Mouse (Mus musculus) intestine, embryonic 15.5 days (tissue): Measurements from ENCODE around the gene Mcur1. TPM values are rescaled to one million over a fixed set of nuclear protein-coding genes. Genes with fewer than 3 reads are reported as not detected.

Source experiments
- ATAC-seq: fragments of 200-750 bp; cut with Nextera tagmentation; 2 replicates; pipeline ENCODE4 v1.8.0; 2017; ENCODE audit warnings: moderate TSS enrichment, moderate library complexity
- H3K27ac ChIP-seq: fragments of 300-500 bp; sonication (generic); 2 replicates; pipeline ENCODE4 v1.5.1; 2015; ENCODE audit warnings: mild to moderate bottlenecking, inconsistent platforms
- H3K27me3 ChIP-seq: fragments of 300-500 bp; sonication (generic); replicated peaks from 2 replicates; pipeline ENCODE4 v1.6.1; 2015; ENCODE audit warnings: inconsistent platforms
- H3K36me3 ChIP-seq: fragments of 300-500 bp; sonication (generic); 2 replicates; pipeline ENCODE4 v1.6.1; 2015; ENCODE audit warnings: inconsistent platforms
- H3K4me1 ChIP-seq: fragments of 300-500 bp; sonication (generic); replicated peaks from 2 replicates; pipeline ENCODE4 v1.6.1; 2015; ENCODE audit warnings: inconsistent platforms
- H3K4me2 ChIP-seq: fragments of 300-500 bp; sonication (generic); replicated peaks from 2 replicates; pipeline ENCODE4 v1.6.1; 2015; ENCODE audit warnings: mild to moderate bottlenecking, inconsistent platforms
- H3K4me3 ChIP-seq: fragments of 300-500 bp; sonication (generic); replicated peaks from 2 replicates; pipeline ENCODE4 v1.5.1; 2015; ENCODE audit warnings: inconsistent platforms
- H3K9ac ChIP-seq: fragments of 300-500 bp; sonication (generic); 2 replicates; pipeline ENCODE4 v1.6.1; 2015; ENCODE audit warnings: inconsistent platforms
- H3K9me3 ChIP-seq: fragments of 300-500 bp; sonication (generic); 2 replicates; pipeline ENCODE4 v1.6.1; 2016; ENCODE audit warnings: inconsistent platforms
- WGBS: fragments of 180-500 bp; shearing (Covaris S2); methylation state at CpG from one replicate; pipeline ENCODE4 v1.1.7; 2015; 5-methylcytosine and 5-hydroxymethylcytosine counted together
- polyA plus RNA-seq: library from polyadenylated mRNA; unstranded; fragments of >200 nt; fragmentation: Nextera tagmentation; extraction: Ambion mirVana; gene quantifications from 2 replicates; pipeline ENCODE4 v1.2.1, GENCODE M21; 2015

Mcur1 gene
- polyA plus RNA-seq, 1 experiment from 2014 or later: 11.0 TPM

DNA sequence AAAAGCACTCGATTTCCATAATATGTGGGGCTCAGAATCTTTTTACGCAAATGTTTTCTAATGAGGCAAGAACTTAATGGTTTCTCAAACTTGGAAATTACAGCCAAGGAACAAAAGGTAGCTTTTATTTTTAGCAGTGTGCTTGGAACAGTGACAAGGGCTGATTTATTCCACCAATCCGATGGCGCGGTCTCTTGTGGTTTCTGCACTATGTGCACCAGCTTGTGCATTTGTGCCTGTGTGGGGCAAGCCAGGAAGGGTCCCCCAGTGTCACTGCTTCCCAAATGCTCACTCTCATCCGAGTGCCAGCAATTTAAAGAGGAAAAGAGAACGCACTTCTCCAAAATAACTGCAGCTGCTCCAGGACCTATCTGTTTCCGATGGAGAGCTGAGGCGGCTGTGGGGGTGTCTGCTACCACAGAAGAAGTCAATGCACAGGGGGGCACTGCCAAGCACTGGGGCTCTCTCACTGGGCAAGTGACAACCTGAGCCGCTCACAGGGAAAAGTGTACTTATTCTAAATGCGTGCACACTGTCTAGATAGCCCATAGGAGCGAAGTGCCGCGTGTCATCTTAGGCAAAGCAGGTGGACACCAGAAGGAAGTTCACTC, 19.7 kb downstream of the Mcur1 start:
- Histone ChIP-seq H3K4me2 (no peak overlapping the region), H3K27me3 (no peaks in the 10 kb centered on the region), H3K36me3 (no peaks in the 10 kb centered on the region), H3K4me1 (no peaks in the 10 kb centered on the region), H3K9ac (no peak overlapping the region), H3K4me3 (no peak overlapping the region), H3K9me3 (no peaks in the 10 kb centered on the region), H3K27ac (no peak overlapping the region)
- no peak for ATAC-seq
- 84% methylated on average over 14 of the region's 14 CpGs for WGBS

GRCm38 (mm10) chr13:43539409-43539808, 20.6 kb downstream of the Mcur1 start:
- 83% methylated on average over 3 of the region's 3 CpGs for WGBS
- Histone ChIP-seq H3K9me3 (no peaks in the 10 kb centered on the region), H3K27ac (no peak overlapping the region), H3K36me3 (no peaks in the 10 kb centered on the region), H3K27me3 (no peaks in the 10 kb centered on the region), H3K4me3 (no peak overlapping the region), H3K4me1 (no peaks in the 10 kb centered on the region), H3K9ac (no peak overlapping the region), H3K4me2 (no peak overlapping the region)
- ATAC-seq: no peak

DNA sequence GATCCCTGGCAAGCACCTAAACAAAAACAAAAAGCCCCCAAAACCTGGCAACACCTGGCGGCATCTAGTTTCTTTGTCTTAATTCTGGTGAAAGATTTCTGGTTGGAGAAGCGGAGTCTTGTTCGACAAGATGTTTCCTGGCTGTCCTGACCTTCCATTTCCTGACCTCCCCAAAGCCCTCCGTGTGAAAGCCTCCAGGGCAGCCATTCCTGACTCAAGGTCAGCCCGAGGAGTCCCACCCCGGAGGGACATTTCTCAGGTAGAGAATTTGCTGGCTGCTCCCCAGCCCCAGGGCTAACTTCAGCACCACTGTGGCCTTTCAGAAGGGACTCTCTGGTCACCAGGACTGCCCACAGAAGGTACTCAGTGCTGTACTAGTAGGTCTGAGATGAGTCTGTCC, 22.1 kb downstream of the Mcur1 start:
- no peak overlapping the region for H3K4me2 ChIP-seq
- H3K27ac ChIP-seq: no peak overlapping the region
- H3K4me3 ChIP-seq: no peak overlapping the region
- no peaks in the 10 kb centered on the region for H3K9me3 ChIP-seq
- no peaks in the 10 kb centered on the region for H3K36me3 ChIP-seq
- no peak for ATAC-seq
- no peaks in the 10 kb centered on the region for H3K27me3 ChIP-seq
- no peaks in the 10 kb centered on the region for H3K4me1 ChIP-seq
- no peak overlapping the region for H3K9ac ChIP-seq
- WGBS: 60% methylated on average over 6 of the region's 6 CpGs

DNA sequence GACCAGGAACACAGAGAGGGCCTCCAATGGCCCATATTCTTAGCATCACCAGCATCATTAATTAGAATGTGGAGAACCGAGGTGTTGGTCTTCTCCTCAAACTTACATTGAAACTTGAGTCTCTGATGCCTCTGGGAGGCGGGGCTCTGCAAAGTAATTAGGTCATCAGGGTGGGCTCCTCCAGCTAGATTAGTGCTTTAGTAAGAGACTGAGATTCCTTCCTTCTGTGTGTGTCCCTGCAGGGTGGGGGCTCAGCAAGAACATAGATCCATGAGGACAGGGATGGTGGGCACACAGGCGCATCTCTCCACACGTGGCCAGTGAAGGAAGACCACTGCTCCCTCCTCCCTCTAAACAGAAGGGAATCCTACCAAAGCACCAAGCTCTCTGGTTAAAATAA, 26.0 kb downstream of the Mcur1 start:
- Histone ChIP-seq H3K9me3 (no peaks in the 10 kb centered on the region), H3K27me3 (no peaks in the 10 kb centered on the region), H3K27ac (no peak overlapping the region), H3K9ac (no peak overlapping the region), H3K36me3 (no peaks in the 10 kb centered on the region), H3K4me3 (no peak overlapping the region), H3K4me1 (peaks cover 14% of the 10 kb centered on the region), H3K4me2 (no peak overlapping the region)
- 70% methylated on average over 4 of the region's 4 CpGs for WGBS
- ATAC-seq: no peak

- no peaks in the 10 kb centered on the region for H3K36me3 ChIP-seq
- no peak overlapping the region for H3K9ac ChIP-seq
- H3K9me3 ChIP-seq: no peaks in the 10 kb centered on the region
- WGBS: 38% methylated on average over 13 of the region's 13 CpGs
- no peak overlapping the region for H3K4me3 ChIP-seq
- 0 out of 2 replicates have a peak overlapping the region, but pooled peaks have one; percentile 27 for H3K27ac ChIP-seq
- no peaks in the 10 kb centered on the region for H3K27me3 ChIP-seq
- H3K4me1 ChIP-seq: peaks cover 14% of the 10 kb centered on the region
- peak overlapping the region; percentile 4; the same call in 1 of the 2 replicates for H3K4me2 ChIP-seq
- ATAC-seq: peak; percentile 70
Measured at GRCm38 (mm10) chr13:43530832-43531693, 28.9 kb downstream of the Mcur1 start.

- Histone ChIP-seq H3K9me3 (no peaks in the 10 kb centered on the region), H3K4me3 (no peak overlapping the region), H3K36me3 (no peaks in the 10 kb centered on the region), H3K4me1 (peaks cover 18% of the 10 kb centered on the region), H3K4me2 (no peak overlapping the region), H3K27me3 (no peaks in the 10 kb centered on the region), H3K27ac (no peak overlapping the region), H3K9ac (no peak overlapping the region)
- 60% methylated on average over 14 of the region's 14 CpGs for WGBS
- no peak for ATAC-seq
Measured at GRCm38 (mm10) chr13:43530129-43530831, 29.7 kb downstream of the Mcur1 start.

GRCm38 (mm10) chr13:43526289-43526688, 33.7 kb downstream of the Mcur1 start:
- WGBS: 68% methylated on average over 5 of the region's 5 CpGs
- no peaks in the 10 kb centered on the region for H3K36me3 ChIP-seq

DNA sequence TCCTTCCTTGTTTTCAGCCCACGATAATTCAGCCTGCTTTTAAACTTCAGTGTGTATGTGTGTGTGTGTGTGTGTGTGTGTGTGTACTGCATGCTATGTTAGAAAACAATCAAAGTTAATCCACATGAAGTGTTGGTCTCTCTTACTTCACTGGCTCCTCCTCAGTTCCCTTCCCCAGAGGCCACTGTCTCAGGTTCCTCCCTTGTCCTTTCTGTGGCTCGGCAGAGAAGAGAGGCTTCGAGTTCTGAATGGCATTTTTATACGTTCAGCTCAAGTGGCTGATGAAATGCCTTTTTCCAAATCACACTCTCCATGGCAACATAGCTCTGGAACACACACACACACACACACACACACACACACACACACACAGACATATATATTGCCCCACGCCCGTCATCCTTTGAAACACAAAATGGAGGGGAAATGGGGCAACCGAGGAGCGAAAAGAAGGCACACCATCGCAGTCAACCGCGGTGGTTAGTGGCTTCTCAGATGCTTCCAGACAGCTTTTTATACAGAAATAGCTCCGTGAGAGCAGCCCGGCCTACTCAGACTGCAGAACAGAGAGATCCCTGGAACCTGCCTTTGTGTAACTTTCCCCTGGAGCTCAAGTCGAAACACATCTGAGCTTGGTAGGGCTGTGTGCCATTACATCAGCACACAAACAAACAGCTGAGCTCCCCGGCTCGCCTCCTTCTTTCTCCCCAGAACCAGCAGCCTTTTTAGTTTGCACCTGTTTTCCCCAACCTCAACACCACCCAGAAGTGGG, 34.4 kb downstream of the Mcur1 start:
- Histone ChIP-seq H3K27me3 (no peaks in the 10 kb centered on the region), H3K9ac (no peak overlapping the region), H3K9me3 (no peaks in the 10 kb centered on the region), H3K4me3 (no peak overlapping the region), H3K36me3 (no peaks in the 10 kb centered on the region), H3K27ac (peak overlapping the region; percentile 70), H3K4me1 (peaks cover 9% of the 10 kb centered on the region; the same call in 1 of the 2 replicates), H3K4me2 (peak overlapping the region; percentile 16; the same call in 1 of the 2 replicates)
- WGBS: 41% methylated on average over 16 of the region's 16 CpGs
- peak; percentile 65 for ATAC-seq

More at GRCm38 (mm10) chr13:43526289-43526688, 33.7 kb downstream of the Mcur1 start:
- H3K27me3 ChIP-seq: no peaks in the 10 kb centered on the region
- H3K9me3 ChIP-seq: no peaks in the 10 kb centered on the region
- no peak overlapping the region for H3K4me3 ChIP-seq
- no peak overlapping the region for H3K27ac ChIP-seq
- ATAC-seq: no peak
- peaks cover 16% of the 10 kb centered on the region for H3K4me1 ChIP-seq
- no peak overlapping the region for H3K9ac ChIP-seq
- H3K4me2 ChIP-seq: no peak overlapping the region

- Histone ChIP-seq H3K27me3 (no peaks in the 10 kb centered on the region), H3K4me1 (peaks cover 6% of the 10 kb centered on the region; the same call in 1 of the 2 replicates), H3K9me3 (no peaks in the 10 kb centered on the region), H3K4me2 (peak overlapping the region; percentile 16; the same call in 1 of the 2 replicates), H3K9ac (no peak overlapping the region), H3K36me3 (no peaks in the 10 kb centered on the region), H3K4me3 (no peak overlapping the region), H3K27ac (peak overlapping the region; percentile 70)
- ATAC-seq: peak; percentile 89
- 41% methylated on average over 16 of the region's 16 CpGs for WGBS
Measured at GRCm38 (mm10) chr13:43524491-43525362, 35.3 kb downstream of the Mcur1 start.

- Histone ChIP-seq H3K4me2 (no peak overlapping the region), H3K27ac (no peak overlapping the region), H3K4me1 (peaks cover 6% of the 10 kb centered on the region; the same call in 1 of the 2 replicates), H3K36me3 (no peaks in the 10 kb centered on the region), H3K9ac (no peak overlapping the region), H3K27me3 (no peaks in the 10 kb centered on the region), H3K4me3 (no peak overlapping the region), H3K9me3 (no peaks in the 10 kb centered on the region)
- 58% methylated on average over 7 of the region's 7 CpGs for WGBS
- no peak for ATAC-seq
Measured at GRCm38 (mm10) chr13:43523906-43524480, 36.0 kb downstream of the Mcur1 start.

- Histone ChIP-seq H3K9ac (no peak overlapping the region), H3K9me3 (no peaks in the 10 kb centered on the region), H3K36me3 (no peaks in the 10 kb centered on the region), H3K27me3 (no peaks in the 10 kb centered on the region), H3K4me2 (no peak overlapping the region), H3K4me1 (peaks cover 6% of the 10 kb centered on the region; the same call in 1 of the 2 replicates), H3K4me3 (no peak overlapping the region), H3K27ac (no peak overlapping the region)
- 86% methylated on average over 5 of the region's 5 CpGs for WGBS
- no peak for ATAC-seq
Measured at GRCm38 (mm10) chr13:43521940-43522339, 38.1 kb downstream of the Mcur1 start.
